Mouse (Mus musculus) midbrain, embryonic 14.5 days (tissue): ENCODE measurements around the gene Ahdc1. TPM values are rescaled to one million over a fixed set of nuclear protein-coding genes. Genes with fewer than 3 reads are reported as not detected.

Experiments used
- ATAC-seq: fragments of 200-750 bp; cut with Nextera tagmentation; 2 replicates; pipeline ENCODE4 v1.8.0; 2017; ENCODE audit warnings: moderate number of reproducible peaks, moderate library complexity; ENCODE audit not compliant: low FRiP score, low TSS enrichment
- DNase-seq: peaks from one replicate; pipeline ENCODE4 v3.0.0-alpha.2; 2015
- H3K27ac ChIP-seq: fragments of 300-500 bp; sonication (generic); replicated peaks from 2 replicates; pipeline ENCODE4 v1.5.1; 2014; ENCODE audit warnings: mild to moderate bottlenecking, low read depth, low read length, moderate library complexity
- H3K27me3 ChIP-seq: fragments of 300-500 bp; sonication (generic); 2 replicates; pipeline ENCODE4 v1.6.1; 2014; ENCODE audit warnings: low read length, control low read depth, mixed read lengths; ENCODE audit not compliant: control insufficient read depth, insufficient read depth
- H3K36me3 ChIP-seq: fragments of 300-500 bp; sonication (generic); 2 replicates; pipeline ENCODE4 v1.6.1; 2014; ENCODE audit warnings: low read length, control low read depth; ENCODE audit not compliant: control insufficient read depth, insufficient read depth
- H3K4me1 ChIP-seq: fragments of 300-500 bp; sonication (generic); 2 replicates; pipeline ENCODE4 v1.6.1; 2014; ENCODE audit warnings: mild to moderate bottlenecking, antibody characterized with exemption, low read length, control low read depth; ENCODE audit not compliant: control insufficient read depth, insufficient read depth
- H3K4me2 ChIP-seq: fragments of 300-500 bp; sonication (generic); 2 replicates; pipeline ENCODE4 v1.6.1; 2014; ENCODE audit warnings: mild to moderate bottlenecking, low read length, moderate library complexity
- H3K4me3 ChIP-seq: fragments of 300-500 bp; sonication (generic); replicated peaks from 2 replicates; pipeline ENCODE4 v1.5.1; 2014; ENCODE audit warnings: low read depth, low read length
- H3K9ac ChIP-seq: fragments of 300-500 bp; sonication (generic); replicated peaks from 2 replicates; pipeline ENCODE4 v1.6.1; 2014; ENCODE audit warnings: mild to moderate bottlenecking, low read length, moderate library complexity
- H3K9me3 ChIP-seq: fragments of 300-500 bp; sonication (generic); 2 replicates; pipeline ENCODE4 v1.6.1; 2016; ENCODE audit warnings: low read length, control low read depth, mixed read lengths; ENCODE audit not compliant: control insufficient read depth
- WGBS: fragments of 180-500 bp; shearing (Covaris S2); extraction: QIAGEN DNeasy Blood & Tissue Kit; methylation state at CpG from one replicate; pipeline ENCODE4 v1.1.7; 2014; 5-methylcytosine and 5-hydroxymethylcytosine counted together
- polyA plus RNA-seq: library from polyadenylated mRNA; unstranded; fragments of >200 nt; fragmentation: Nextera tagmentation; extraction: Ambion mirVana; gene quantifications from 2 replicates; pipeline ENCODE4 v1.2.1, GENCODE M21; 2014

The Ahdc1 gene
- polyA plus RNA-seq, 1 experiment from 2014 or later = 13.0 TPM

- Histone ChIP-seq H3K36me3 (no peaks in the 10 kb centered on the region), H3K27ac (0 out of 2 replicates have a peak overlapping the region, but pooled peaks have one; percentile 71), H3K9me3 (no peaks in the 10 kb centered on the region), H3K4me3 (no peak overlapping the region), H3K9ac (no peak overlapping the region), H3K4me1 (peaks cover 50% of the 10 kb centered on the region), H3K27me3 (no peaks in the 10 kb centered on the region), H3K4me2 (no peak overlapping the region)
- DNase-seq (no peak), ATAC-seq (no peak)
- WGBS = 85% methylated on average over 6 of the region's 6 CpGs
Observed at GRCm38 (mm10) chr4:133087177-133087714, 76.2 kb downstream of the Ahdc1 start.

DNA sequence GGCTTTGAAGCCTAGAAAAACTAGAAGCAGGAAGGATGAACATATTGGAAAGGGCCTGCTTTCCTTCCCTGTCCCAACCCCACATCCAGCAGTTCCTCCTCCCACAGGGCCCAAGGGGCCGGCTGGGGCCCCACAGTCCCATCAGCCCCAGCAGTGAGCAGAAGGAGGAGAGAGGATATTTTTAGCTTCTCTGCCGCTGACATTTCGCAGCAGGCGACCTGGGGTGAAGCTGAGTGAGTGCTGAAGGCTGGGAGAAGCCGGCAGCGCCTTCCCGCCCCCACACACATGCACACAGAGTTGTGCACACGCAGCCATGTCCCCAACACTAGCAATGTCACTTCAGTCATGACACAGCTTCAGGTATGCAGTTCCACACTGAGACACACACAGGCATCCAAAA is 76.8 kb downstream of the Ahdc1 start:
- no peak overlapping the region for H3K27ac ChIP-seq
- no peak overlapping the region for H3K9ac ChIP-seq
- no peaks in the 10 kb centered on the region for H3K9me3 ChIP-seq
- WGBS = 52% methylated on average over 8 of the region's 8 CpGs
- H3K36me3 ChIP-seq = no peaks in the 10 kb centered on the region
- H3K4me1 ChIP-seq = peaks cover 56% of the 10 kb centered on the region
- ATAC-seq = no peak
- no peak overlapping the region for H3K4me2 ChIP-seq
- no peaks in the 10 kb centered on the region for H3K27me3 ChIP-seq
- no peak for DNase-seq
- no peak overlapping the region for H3K4me3 ChIP-seq

DNA sequence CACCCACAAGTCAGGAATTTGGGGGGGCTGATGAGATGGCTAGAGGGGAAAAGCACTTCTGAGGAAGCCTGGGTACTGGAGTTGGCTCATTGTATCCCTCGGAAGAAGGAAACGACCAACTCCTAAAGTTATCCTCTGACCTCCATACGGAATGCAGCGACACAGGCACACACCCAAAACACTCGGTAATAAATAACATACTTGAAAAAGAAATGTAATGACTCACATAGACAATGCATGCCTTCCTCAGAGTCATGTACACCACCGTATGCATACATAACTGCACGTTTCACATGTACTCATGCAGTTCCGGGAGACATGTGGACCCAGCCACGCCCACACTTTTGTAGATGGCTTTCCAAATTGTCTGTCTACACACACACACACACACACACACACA is 78.3 kb downstream of the Ahdc1 start:
- Histone ChIP-seq H3K9me3 (no peaks in the 10 kb centered on the region), H3K4me3 (no peak overlapping the region), H3K9ac (no peak overlapping the region), H3K36me3 (no peaks in the 10 kb centered on the region), H3K27me3 (no peaks in the 10 kb centered on the region), H3K4me2 (no peak overlapping the region), H3K4me1 (peaks cover 62% of the 10 kb centered on the region), H3K27ac (no peak overlapping the region)
- ATAC-seq (no peak), DNase-seq (no peak)
- WGBS = 92% methylated on average over 9 of the region's 9 CpGs

DNA sequence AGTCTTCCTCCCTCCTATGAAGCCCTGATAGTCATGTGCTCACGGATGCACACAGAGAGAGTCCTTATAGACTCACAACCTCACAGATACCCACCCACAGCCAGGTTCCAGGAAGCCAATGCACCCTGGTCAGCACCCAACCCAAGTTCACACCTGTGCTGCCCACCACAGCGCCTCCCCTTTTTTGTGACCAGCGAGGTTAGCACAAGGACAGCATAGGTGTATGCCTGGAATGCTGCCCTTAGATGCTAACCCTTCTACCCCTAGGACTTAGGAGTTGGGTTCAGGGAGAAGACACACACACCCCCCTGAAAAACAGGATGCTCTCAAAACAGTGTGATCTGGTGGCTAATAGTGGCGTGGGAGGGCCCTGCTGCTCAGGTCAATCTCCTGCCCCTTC is 78.7 kb downstream of the Ahdc1 start:
- Histone ChIP-seq H3K4me3 (no peak overlapping the region), H3K27me3 (no peaks in the 10 kb centered on the region), H3K4me2 (no peak overlapping the region), H3K36me3 (no peaks in the 10 kb centered on the region), H3K9ac (no peak overlapping the region), H3K27ac (peak overlapping the region; percentile 71), H3K4me1 (peaks cover 62% of the 10 kb centered on the region), H3K9me3 (no peaks in the 10 kb centered on the region)
- ATAC-seq (no peak), DNase-seq (no peak)
- WGBS = 79% methylated on average over 4 of the region's 4 CpGs

GRCm38 (mm10) chr4:133090276-133090719 is 79.2 kb downstream of the Ahdc1 start:
- 40% methylated on average over 8 of the region's 8 CpGs for whole genome bisulfite sequencing
- Histone ChIP-seq H3K27ac (peak overlapping the region; percentile 71), H3K9ac (peak overlapping the region; percentile 13; the same call in 1 of the 2 replicates), H3K4me3 (no peak overlapping the region), H3K4me2 (no peak overlapping the region), H3K27me3 (no peaks in the 10 kb centered on the region), H3K4me1 (peaks cover 62% of the 10 kb centered on the region), H3K36me3 (no peaks in the 10 kb centered on the region), H3K9me3 (no peaks in the 10 kb centered on the region)
- DNase-seq (no peak), ATAC-seq (no peak)

DNA sequence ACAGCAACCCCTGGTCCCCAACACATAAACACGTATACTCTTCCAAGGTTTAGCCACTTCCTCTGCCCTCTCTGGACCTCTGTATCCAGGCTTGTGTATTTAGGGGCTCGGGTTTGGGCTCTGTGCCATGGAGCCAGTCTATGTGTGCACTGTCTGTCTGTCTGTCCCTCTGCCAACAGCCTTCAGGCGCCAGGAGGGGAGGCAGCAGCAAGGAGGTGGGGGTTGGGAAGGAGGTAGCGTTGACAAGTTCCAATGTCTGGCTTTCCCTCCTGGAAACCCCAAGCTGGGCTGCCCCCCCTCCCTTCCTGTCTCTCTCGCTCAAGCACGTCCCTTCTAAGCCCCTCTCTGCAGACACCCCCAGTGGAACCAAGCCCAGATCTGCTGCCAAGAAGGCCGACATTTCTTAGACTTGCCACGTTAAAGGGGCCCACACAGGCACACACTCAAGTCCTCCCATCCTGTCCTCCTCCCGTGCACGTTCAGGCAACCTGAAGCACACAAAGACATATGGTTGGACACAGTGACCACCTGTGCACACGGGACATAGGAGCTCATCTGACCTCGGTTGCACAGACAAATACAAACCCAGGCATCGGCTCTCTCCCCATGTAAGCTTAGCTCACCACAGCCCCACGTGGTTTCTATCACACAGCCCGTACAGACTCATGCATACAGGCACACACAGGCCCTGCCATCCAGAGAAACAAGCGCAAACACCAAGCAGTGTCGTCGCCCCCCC is 79.8 kb downstream of the Ahdc1 start:
- H3K9ac ChIP-seq = peak overlapping the region; percentile 13; the same call in 1 of the 2 replicates
- DNase-seq (peak; percentile 74), ATAC-seq (0 out of 2 replicates have a peak, but pooled peaks have one; percentile 15)

DNA sequence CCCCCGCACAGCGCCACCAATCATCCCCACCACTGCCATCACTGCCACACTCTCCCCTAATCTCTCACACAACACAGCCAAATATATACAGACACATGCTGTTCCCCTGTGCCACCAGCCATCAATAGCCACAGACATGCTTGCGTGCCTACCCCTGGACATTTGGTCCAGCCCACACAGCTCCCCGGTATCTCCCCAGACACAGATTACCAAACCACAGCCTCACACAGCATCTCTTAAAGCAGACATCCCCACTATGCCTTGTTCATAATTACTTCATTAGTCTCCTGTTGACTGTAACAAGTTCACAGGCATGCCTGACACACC is 80.4 kb downstream of the Ahdc1 start:
- Histone ChIP-seq H3K9ac (no peak overlapping the region), H3K9me3 (no peaks in the 10 kb centered on the region), H3K4me2 (no peak overlapping the region), H3K27me3 (no peaks in the 10 kb centered on the region), H3K4me3 (no peak overlapping the region), H3K36me3 (no peaks in the 10 kb centered on the region), H3K4me1 (peaks cover 56% of the 10 kb centered on the region), H3K27ac (peak overlapping the region; percentile 71)
- DNase-seq = no peak
- ATAC-seq = no peak
- WGBS = 74% methylated on average over 4 of the region's 4 CpGs

More for the DNA sequence above, 79.8 kb downstream of the Ahdc1 start:
- H3K27ac ChIP-seq = peak overlapping the region; percentile 71
- H3K9me3 ChIP-seq = no peaks in the 10 kb centered on the region
- H3K4me2 ChIP-seq = no peak overlapping the region
- 33% methylated on average over 18 of the region's 18 CpGs for WGBS
- no peaks in the 10 kb centered on the region for H3K27me3 ChIP-seq
- no peak overlapping the region for H3K4me3 ChIP-seq
- no peaks in the 10 kb centered on the region for H3K36me3 ChIP-seq
- peaks cover 61% of the 10 kb centered on the region for H3K4me1 ChIP-seq

DNA sequence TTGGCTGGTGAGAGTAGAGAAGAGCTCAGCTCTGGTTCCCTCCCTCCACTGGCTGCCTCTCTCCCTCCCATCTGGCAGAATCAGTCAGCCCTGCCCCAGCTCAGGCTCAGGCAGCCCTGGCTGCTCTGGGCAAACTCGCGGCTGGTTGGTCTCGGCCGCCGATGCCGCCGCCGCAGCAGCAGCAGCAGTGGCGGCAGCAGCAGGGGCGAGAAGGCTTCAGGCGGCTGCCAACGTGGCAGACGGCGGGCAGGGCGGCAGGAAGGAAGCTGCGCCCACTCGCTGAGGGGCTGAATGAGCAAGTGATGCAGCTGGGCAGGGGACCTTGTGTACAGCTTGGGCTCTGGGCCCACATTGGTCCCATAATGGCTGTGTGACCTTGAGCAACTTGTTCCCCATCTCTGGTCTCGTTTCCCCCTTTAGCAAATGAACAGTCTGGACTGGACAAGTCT is 81.4 kb downstream of the Ahdc1 start:
- H3K4me3 ChIP-seq = no peak overlapping the region
- H3K9ac ChIP-seq = 0 out of 2 replicates have a peak overlapping the region, but pooled peaks have one; percentile 34
- no peaks in the 10 kb centered on the region for H3K9me3 ChIP-seq
- H3K4me1 ChIP-seq = peaks cover 53% of the 10 kb centered on the region
- H3K4me2 ChIP-seq = peak overlapping the region; percentile 38
- H3K36me3 ChIP-seq = no peaks in the 10 kb centered on the region
- no peaks in the 10 kb centered on the region for H3K27me3 ChIP-seq
- H3K27ac ChIP-seq = peak overlapping the region; percentile 77
- peak; percentile 53 for ATAC-seq
- WGBS = 2% methylated on average over 18 of the region's 18 CpGs
- peak; percentile 78 for DNase-seq

DNA sequence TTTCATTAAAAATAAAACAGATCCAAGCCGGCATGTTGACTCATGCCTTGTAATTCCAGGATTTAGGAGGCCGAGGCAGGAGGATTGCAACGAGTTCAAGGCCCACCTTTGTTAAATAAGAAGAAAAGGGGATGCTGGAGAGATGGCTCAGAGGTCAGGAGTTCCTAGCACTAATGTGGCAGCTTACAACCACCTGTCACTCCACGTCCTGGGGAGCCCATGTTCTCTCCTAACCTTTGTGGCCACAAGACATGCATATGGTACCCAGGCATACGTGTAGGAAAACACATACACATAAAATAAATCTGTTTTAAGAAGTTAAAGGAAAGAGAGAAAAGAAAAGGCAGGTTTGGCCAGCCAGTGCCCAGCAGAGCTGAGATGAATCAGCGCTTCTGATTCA is 82.0 kb downstream of the Ahdc1 start:
- H3K4me1 ChIP-seq = peaks cover 53% of the 10 kb centered on the region
- no peaks in the 10 kb centered on the region for H3K27me3 ChIP-seq
- H3K9ac ChIP-seq = no peak overlapping the region; the same call in 1 of the 2 replicates
- 62% methylated on average over 6 of the region's 6 CpGs for whole genome bisulfite sequencing
- H3K4me2 ChIP-seq = no peak overlapping the region
- H3K27ac ChIP-seq = peak overlapping the region; percentile 77
- H3K4me3 ChIP-seq = no peak overlapping the region
- DNase-seq (no peak), ATAC-seq (no peak)
- no peaks in the 10 kb centered on the region for H3K9me3 ChIP-seq
- no peaks in the 10 kb centered on the region for H3K36me3 ChIP-seq
